Mouse (Mus musculus): ENCODE data around the gene Gm20388.

Gene Gm20388

GRCm38 (mm10) chr8:124250255-124250654 is 4339.6 kb downstream of the Gm20388 start:
- DNase-seq: no peak

GRCm38 (mm10) chr8:124250785-124251184 is 4340.1 kb downstream of the Gm20388 start:
- DNase-seq: peak in 1 of 2 experiments; percentile 45

GRCm38 (mm10) chr8:124252533-124252950 is 4341.9 kb downstream of the Gm20388 start:
- DNase-seq: peak; percentile 65 to 71

GRCm38 (mm10) chr8:124253939-124254338 is 4343.3 kb downstream of the Gm20388 start:
- no peak for DNase-seq

- no peak for DNase-seq
Measured at GRCm38 (mm10) chr8:124256841-124257240, 4346.2 kb downstream of the Gm20388 start.

GRCm38 (mm10) chr8:124257363-124257762 is 4346.7 kb downstream of the Gm20388 start:
- peak; percentile 69 to 74 for DNase-seq

- DNase-seq: no peak
Measured at GRCm38 (mm10) chr8:124259146-124259545, 4348.5 kb downstream of the Gm20388 start.

- DNase-seq: no peak
Measured at GRCm38 (mm10) chr8:124259925-124260324, 4349.3 kb downstream of the Gm20388 start.

- no peak for DNase-seq
Measured at GRCm38 (mm10) chr8:124260371-124260770, 4349.7 kb downstream of the Gm20388 start.

- DNase-seq: no peak
Measured at GRCm38 (mm10) chr8:124263058-124263457, 4352.4 kb downstream of the Gm20388 start.

- DNase-seq: no peak
Measured at GRCm38 (mm10) chr8:124264032-124264431, 4353.4 kb downstream of the Gm20388 start.

- no peak for DNase-seq
Measured at GRCm38 (mm10) chr8:124264671-124265070, 4354.0 kb downstream of the Gm20388 start.

GRCm38 (mm10) chr8:124265130-124265529 is 4354.5 kb downstream of the Gm20388 start:
- DNase-seq: no peak

GRCm38 (mm10) chr8:124265798-124266197 is 4355.2 kb downstream of the Gm20388 start:
- no peak for DNase-seq

GRCm38 (mm10) chr8:124267206-124267605 is 4356.6 kb downstream of the Gm20388 start:
- DNase-seq: no peak

GRCm38 (mm10) chr8:124270504-124270903 is 4359.9 kb downstream of the Gm20388 start:
- no peak for DNase-seq

GRCm38 (mm10) chr8:124270904-124271303 is 4360.3 kb downstream of the Gm20388 start:
- no peak for DNase-seq

- DNase-seq: no peak
Measured at GRCm38 (mm10) chr8:124271518-124271917, 4360.9 kb downstream of the Gm20388 start.

GRCm38 (mm10) chr8:124272792-124273191 is 4362.2 kb downstream of the Gm20388 start:
- peak; percentile 44 to 66 for DNase-seq

- DNase-seq: no peak
Measured at GRCm38 (mm10) chr8:124273606-124274218, 4363.1 kb downstream of the Gm20388 start.

GRCm38 (mm10) chr8:124274441-124275120 is 4363.9 kb downstream of the Gm20388 start:
- no peak for DNase-seq

GRCm38 (mm10) chr8:124275377-124276071 is 4364.9 kb downstream of the Gm20388 start:
- no peak for DNase-seq

- DNase-seq: no peak
Measured at GRCm38 (mm10) chr8:124277951-124278910, 4367.6 kb downstream of the Gm20388 start.

Data from kidney, adult 8-10 months (tissue).